Mouse (Mus musculus) lung, embryonic 15.5 days (tissue): ENCODE data around the gene Lsg1. TPM values are rescaled to one million over a fixed set of nuclear protein-coding genes. Genes with fewer than 3 reads are reported as not detected.

Experiments
- ATAC-seq: fragments of 200-750 bp; cut with Nextera tagmentation; 2 replicates; pipeline ENCODE4 v1.8.0; 2017; ENCODE audit warnings: moderate number of reproducible peaks, borderline replicate concordance; ENCODE audit not compliant: low FRiP score, low TSS enrichment; ENCODE audit errors: extremely low read depth
- H3K27ac ChIP-seq: fragments of 300-500 bp; sonication (generic); 2 replicates; pipeline ENCODE4 v1.5.1; 2015; ENCODE audit warnings: moderate library complexity, mild to moderate bottlenecking, inconsistent platforms
- H3K27me3 ChIP-seq: fragments of 300-500 bp; sonication (generic); 2 replicates; pipeline ENCODE4 v1.6.1; 2015; ENCODE audit warnings: inconsistent platforms
- H3K36me3 ChIP-seq: fragments of 300-500 bp; sonication (generic); 2 replicates; pipeline ENCODE4 v1.6.1; 2015; ENCODE audit warnings: inconsistent platforms
- H3K4me1 ChIP-seq: fragments of 300-500 bp; sonication (generic); 2 replicates; pipeline ENCODE4 v1.6.1; 2015; ENCODE audit warnings: inconsistent platforms
- H3K4me2 ChIP-seq: fragments of 300-500 bp; sonication (generic); 2 replicates; pipeline ENCODE4 v1.6.1; 2015; ENCODE audit warnings: inconsistent platforms, mild to moderate bottlenecking, moderate library complexity
- H3K4me3 ChIP-seq: fragments of 300-500 bp; sonication (generic); 2 replicates; pipeline ENCODE4 v1.5.1; 2015; ENCODE audit warnings: mild to moderate bottlenecking, inconsistent platforms
- H3K9ac ChIP-seq: fragments of 300-500 bp; sonication (generic); 2 replicates; pipeline ENCODE4 v1.6.1; 2015; ENCODE audit warnings: inconsistent platforms
- H3K9me3 ChIP-seq: fragments of 300-500 bp; sonication (generic); 2 replicates; pipeline ENCODE4 v1.6.1; 2016; ENCODE audit warnings: inconsistent platforms
- WGBS: fragments of 180-500 bp; shearing (Covaris S2); methylation state at CpG from one replicate; pipeline ENCODE4 v1.1.7; 2015; 5-methylcytosine and 5-hydroxymethylcytosine counted together
- polyA plus RNA-seq: library from polyadenylated mRNA; unstranded; fragments of >200 nt; fragmentation: Nextera tagmentation; extraction: Ambion mirVana; gene quantifications from 2 replicates; pipeline ENCODE4 v1.2.1, GENCODE M21; 2015

Gene Lsg1
- polyA plus RNA-seq, 1 experiment from 2014 or later = 69.2 TPM

DNA sequence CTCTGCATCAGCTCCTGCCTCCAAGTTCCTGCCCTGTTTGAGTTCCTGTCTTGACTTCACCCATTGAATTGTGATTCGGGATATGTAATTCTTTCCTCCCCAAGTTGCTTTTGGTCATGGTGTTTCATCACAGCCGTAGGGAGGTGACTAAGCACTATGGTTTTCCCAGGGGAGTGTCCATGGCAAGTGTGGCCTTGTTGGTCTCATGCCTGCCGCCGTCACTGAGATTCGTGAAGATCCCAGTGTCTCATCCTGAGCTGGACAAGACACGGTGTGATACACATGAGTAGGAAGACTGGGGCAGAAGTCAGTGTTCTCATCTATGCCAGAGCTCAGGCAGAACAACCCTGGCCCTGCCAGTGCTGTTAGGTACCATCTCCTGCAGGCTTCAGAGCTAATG lies 62.9 kb downstream of the Lsg1 start:
- Histone ChIP-seq H3K4me3 (no peak overlapping the region), H3K9ac (no peak overlapping the region), H3K36me3 (peaks cover 12% of the 10 kb centered on the region), H3K27me3 (no peaks in the 10 kb centered on the region), H3K4me1 (peaks cover 6% of the 10 kb centered on the region; the same call in 1 of the 2 replicates), H3K27ac (no peak overlapping the region), H3K9me3 (no peaks in the 10 kb centered on the region), H3K4me2 (no peak overlapping the region)
- WGBS = 90% methylated on average over 6 of the region's 6 CpGs
- no peak for ATAC-seq

DNA sequence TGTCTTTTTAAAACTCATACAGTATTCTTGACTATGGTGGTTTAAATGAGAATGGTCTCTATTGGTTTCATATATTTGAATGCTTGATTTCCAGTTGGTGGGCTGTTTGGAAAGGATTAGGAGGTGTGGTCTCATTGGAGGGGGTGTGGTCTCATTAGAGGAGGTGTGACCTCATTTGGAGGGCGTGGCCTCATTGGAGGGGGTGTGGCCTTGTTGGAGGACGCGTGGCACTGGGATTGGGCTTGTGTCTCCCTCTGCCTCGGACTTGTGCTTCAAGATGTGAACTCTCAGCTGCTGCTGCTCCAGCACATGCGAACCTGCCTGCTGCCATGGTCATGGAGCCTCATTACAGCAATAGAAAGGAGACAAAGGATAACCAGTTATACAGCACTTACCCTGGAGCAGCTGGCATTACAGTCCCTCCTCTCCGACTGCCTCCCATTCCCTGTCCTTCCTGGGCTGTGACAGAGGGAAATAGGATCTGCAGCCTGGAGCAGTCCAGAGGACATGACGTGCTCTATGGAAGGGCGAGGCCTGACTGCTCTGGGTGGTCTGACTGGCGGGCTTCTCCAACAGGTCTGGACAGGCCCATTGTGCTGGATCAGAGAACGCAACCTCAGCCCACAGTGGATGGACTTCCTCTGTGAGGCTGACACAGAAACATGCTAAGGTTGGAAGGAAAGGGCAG lies 65.0 kb downstream of the Lsg1 start:
- H3K27me3 ChIP-seq = no peaks in the 10 kb centered on the region
- H3K4me1 ChIP-seq = peaks cover 12% of the 10 kb centered on the region
- H3K9ac ChIP-seq = no peak overlapping the region
- H3K4me2 ChIP-seq = no peak overlapping the region
- H3K9me3 ChIP-seq = no peaks in the 10 kb centered on the region
- ATAC-seq = no peak
- 73% methylated on average over 10 of the region's 10 CpGs for WGBS
- no peak overlapping the region for H3K27ac ChIP-seq
- H3K36me3 ChIP-seq = peaks cover 9% of the 10 kb centered on the region
- H3K4me3 ChIP-seq = no peak overlapping the region

DNA sequence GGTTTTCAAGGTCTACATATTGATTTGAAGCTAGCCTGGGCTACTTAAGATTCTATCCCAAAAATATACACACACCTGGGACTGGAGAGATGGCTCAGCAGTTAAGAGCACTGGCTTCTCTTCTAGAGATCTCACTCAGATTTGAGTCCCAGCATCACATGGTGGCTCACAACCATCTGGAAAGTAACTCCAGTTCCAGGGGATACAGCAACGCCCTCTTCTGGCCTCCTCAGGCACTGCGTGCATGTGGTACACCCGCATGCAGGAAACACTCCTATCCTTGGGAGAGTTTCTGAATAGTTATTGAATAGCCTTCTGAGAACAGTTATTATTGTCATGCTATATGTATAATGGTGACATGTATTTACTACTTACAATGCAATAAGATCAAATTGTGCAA lies 66.2 kb downstream of the Lsg1 start:
- no peak overlapping the region for H3K4me3 ChIP-seq
- H3K36me3 ChIP-seq = peaks cover 9% of the 10 kb centered on the region
- H3K4me1 ChIP-seq = peaks cover 12% of the 10 kb centered on the region
- no peak for ATAC-seq
- WGBS = 60% methylated on average over 3 of the region's 3 CpGs
- no peaks in the 10 kb centered on the region for H3K27me3 ChIP-seq
- no peak overlapping the region for H3K9ac ChIP-seq
- no peaks in the 10 kb centered on the region for H3K9me3 ChIP-seq
- no peak overlapping the region for H3K27ac ChIP-seq
- no peak overlapping the region for H3K4me2 ChIP-seq

DNA sequence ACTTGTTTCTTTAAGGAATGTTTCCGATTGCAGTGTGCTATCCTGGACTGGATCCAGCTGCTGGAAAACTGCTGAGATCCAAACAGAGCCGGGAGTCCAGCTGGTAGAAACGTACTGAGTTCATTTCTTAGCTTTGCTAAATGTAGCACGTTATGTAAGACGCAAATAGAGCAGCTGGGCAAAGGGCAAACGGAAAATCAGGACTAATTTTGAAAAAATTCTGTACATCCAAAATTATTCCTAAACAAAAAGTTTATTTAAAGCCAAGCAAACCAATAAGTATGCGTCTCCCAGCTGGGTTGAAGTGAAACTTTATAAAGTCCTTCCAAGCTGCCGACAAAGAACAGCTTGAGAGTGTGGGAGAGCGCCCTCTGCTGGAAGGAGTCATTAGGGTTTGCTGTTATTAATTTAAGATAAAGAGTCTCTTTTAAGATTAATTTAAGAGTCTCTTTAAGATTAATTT lies 67.0 kb downstream of the Lsg1 start:
- Histone ChIP-seq H3K4me2 (peak overlapping the region; percentile 45), H3K4me1 (peaks cover 12% of the 10 kb centered on the region), H3K9me3 (no peaks in the 10 kb centered on the region), H3K36me3 (peaks cover 9% of the 10 kb centered on the region; the same call in 1 of the 2 replicates), H3K27ac (no peak overlapping the region; the same call in 1 of the 2 replicates), H3K9ac (no peak overlapping the region), H3K4me3 (peak overlapping the region; percentile 21), H3K27me3 (no peaks in the 10 kb centered on the region)
- ATAC-seq = peak; percentile 29; the same call in 1 of the 2 replicates
- 12% methylated on average over 9 of the region's 9 CpGs for WGBS

DNA sequence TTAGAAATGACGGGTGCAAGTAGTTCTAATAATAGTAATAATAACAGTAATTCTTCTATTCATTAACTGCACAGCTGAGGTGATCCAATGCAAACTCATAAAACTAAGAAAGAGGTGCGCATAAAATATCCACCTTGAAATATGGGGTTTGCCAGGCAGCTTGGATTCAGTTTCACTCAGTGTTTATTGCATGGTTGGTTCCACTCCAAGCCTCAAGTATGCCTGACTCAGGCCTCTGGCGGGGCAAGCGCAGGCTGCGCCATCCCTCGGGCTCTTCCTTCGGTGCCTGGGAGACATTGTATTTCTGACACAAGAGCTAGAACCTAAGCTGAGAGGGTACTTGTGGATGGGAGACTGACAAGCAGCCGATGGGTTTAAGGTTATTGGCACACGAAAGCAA lies 68.8 kb downstream of the Lsg1 start:
- no peak overlapping the region for H3K4me3 ChIP-seq
- H3K4me1 ChIP-seq = peaks cover 14% of the 10 kb centered on the region
- H3K27ac ChIP-seq = no peak overlapping the region
- no peak overlapping the region for H3K9ac ChIP-seq
- no peak for ATAC-seq
- no peaks in the 10 kb centered on the region for H3K27me3 ChIP-seq
- 62% methylated on average over 9 of the region's 9 CpGs for WGBS
- no peak overlapping the region for H3K4me2 ChIP-seq
- peaks cover 6% of the 10 kb centered on the region; the same call in 1 of the 2 replicates for H3K36me3 ChIP-seq
- H3K9me3 ChIP-seq = no peaks in the 10 kb centered on the region

DNA sequence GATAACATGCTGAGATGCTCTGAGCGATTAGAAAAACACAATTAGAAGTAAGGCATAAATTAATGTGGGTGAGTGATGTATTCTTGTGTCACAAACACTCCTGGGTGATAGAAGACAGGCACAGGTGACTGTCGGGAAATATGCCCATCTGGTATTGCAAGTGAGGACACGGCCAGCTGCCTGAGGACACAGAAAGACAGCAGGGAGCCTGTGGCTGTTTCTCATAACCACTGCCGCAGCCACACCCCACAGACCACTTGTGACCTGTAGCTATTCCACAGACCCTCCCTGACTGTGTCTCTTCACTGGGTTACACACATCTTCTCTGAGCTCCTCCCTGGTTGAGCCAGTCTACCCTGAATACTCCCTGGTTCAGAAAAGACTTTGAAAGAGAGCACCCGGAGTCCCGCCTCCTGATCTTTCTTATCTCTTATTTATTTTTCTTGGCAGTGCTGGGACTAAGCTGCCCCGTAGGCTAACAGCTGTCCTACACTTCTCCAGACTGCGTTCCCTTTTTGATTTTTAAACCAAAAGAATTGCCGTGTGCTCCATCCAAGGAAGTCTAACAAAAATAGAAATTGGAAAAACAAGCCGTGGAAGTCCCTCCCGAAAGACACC lies 69.6 kb downstream of the Lsg1 start:
- Histone ChIP-seq H3K27me3 (no peaks in the 10 kb centered on the region), H3K27ac (no peak overlapping the region), H3K36me3 (peaks cover 6% of the 10 kb centered on the region; the same call in 1 of the 2 replicates), H3K4me2 (no peak overlapping the region), H3K9ac (no peak overlapping the region), H3K4me3 (no peak overlapping the region), H3K9me3 (no peaks in the 10 kb centered on the region), H3K4me1 (peaks cover 23% of the 10 kb centered on the region)
- peak; percentile 5; the same call in 1 of the 2 replicates for ATAC-seq
- WGBS = 15% methylated on average over 11 of the region's 11 CpGs

DNA sequence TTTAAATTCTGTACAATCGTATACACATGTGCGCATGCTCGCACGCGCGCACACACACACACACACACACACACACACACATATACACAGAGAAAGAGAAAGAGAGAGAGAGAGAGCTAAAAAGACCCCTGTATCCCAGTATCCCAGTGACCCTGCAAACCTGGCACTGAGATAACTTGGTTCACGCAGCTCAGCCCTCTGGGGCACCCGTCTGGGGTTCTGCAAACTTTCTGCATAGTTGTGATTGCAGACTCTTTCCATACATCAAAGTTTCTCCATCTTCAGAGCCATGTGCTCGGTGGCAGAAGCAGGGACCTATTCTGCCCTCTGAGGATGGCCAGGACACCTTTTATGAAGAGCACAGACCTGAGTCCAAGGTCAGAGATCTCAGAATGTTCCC lies 70.4 kb downstream of the Lsg1 start:
- 83% methylated on average over 9 of the region's 9 CpGs for WGBS
- peaks cover 31% of the 10 kb centered on the region for H3K4me1 ChIP-seq
- H3K9me3 ChIP-seq = no peaks in the 10 kb centered on the region
- no peaks in the 10 kb centered on the region for H3K36me3 ChIP-seq
- no peak for ATAC-seq
- H3K27me3 ChIP-seq = no peaks in the 10 kb centered on the region
- H3K9ac ChIP-seq = no peak overlapping the region
- H3K4me3 ChIP-seq = no peak overlapping the region
- H3K27ac ChIP-seq = no peak overlapping the region
- no peak overlapping the region for H3K4me2 ChIP-seq

DNA sequence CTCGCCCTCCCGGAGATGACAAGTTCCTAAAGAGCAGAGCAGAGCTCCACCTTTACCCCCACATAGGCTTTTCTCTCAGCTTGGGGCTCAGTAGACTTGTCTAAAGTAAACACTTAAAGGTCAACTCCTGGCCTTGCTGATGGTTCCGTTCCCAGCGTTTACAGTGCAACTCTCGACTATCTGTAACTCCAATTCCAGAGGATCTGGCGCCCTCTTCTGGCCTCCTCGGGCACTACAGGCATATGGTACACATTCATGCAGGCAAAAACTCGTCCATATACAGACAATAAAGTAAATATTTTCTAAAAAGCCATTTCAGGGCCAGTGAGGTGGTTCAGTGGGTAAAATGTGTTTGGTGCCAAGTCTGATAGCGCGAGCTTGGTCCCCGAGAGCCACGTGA lies 72.0 kb downstream of the Lsg1 start:
- Histone ChIP-seq H3K4me3 (no peak overlapping the region), H3K27me3 (no peaks in the 10 kb centered on the region), H3K9me3 (no peaks in the 10 kb centered on the region), H3K4me2 (no peak overlapping the region), H3K4me1 (peaks cover 41% of the 10 kb centered on the region), H3K27ac (no peak overlapping the region), H3K36me3 (no peaks in the 10 kb centered on the region), H3K9ac (no peak overlapping the region)
- ATAC-seq = no peak
- WGBS = 64% methylated on average over 12 of the region's 12 CpGs

DNA sequence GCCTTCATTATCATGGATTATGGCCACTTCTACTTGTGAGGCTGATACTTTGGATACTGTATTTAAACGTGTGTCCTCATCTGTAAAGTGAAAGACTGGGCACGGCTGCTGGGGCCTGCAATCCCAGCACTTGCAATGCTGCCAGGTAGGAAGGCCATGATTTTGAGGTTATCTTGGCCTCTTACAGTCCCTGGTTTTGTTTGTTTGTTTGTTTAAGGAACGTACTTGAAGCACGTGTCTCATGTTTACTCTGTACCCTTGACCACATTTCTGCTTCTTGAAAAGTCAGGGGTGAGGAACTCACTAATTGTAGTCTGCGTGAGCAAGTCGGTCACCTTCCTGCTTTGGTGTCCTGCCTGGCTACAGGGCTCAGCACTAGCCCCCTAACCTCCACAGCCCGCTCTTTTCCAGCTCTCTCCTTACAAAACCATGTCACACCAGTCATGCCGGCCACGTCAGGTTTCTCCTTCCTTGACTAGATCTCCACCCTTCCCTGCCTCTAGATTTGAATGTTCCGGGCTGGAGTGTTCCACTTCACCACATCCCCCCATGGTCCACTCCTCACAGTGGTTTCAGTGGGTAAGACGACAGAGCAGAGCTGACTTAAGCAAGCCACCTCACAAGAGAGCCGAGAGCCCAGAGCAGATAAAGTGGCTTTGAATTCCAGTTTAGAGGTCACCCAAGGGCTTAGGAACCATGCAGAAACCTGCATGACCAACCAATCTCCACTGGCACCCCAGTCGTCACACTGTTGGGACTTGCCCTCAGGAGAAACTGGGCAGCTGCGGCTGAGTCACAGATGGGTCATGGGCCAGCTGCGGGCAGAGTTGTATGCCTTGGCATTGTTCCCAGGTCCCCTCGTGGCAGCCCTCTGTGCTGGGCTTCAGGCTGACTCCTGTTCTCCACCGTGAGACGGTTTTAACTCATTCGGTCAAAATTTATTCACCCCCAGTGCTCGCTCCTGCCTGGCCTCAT lies 74.1 kb downstream of the Lsg1 start:
- 46% methylated on average over 20 of the region's 20 CpGs for WGBS
- no peaks in the 10 kb centered on the region for H3K9me3 ChIP-seq
- peaks cover 41% of the 10 kb centered on the region for H3K4me1 ChIP-seq

DNA sequence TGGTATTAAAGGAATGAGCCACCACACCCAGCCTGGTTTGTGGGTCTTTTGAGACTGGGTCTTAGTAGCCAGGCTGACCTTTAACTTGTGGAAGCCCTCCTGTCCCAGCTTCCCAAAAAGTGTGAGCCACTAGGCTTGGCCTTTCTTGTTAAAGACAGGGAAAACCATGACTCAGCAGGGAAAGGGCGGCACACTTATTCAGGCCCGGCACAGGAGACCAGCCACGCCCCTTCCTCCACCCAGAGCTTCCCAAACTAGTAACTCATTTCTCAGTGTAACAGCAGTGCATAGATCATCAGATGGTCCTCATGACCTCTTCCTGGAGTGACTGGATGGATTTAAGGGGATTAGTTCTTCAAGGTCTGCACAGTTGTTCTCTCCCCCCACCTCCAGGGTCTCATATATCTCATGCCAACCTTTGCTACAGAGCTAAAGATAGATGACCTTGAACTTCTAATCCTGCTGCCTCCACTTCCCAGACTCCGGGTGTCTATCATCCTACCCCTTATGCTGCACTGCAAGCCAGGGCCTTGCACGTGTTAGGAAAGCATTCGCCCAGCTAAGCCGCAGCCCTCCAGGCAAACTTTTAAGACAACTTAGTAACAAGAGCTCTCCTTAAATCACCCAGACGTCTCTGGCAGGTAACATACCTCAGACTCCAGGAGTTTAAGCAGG lies 74.9 kb downstream of the Lsg1 start:
- Histone ChIP-seq H3K27me3 (no peaks in the 10 kb centered on the region), H3K27ac (peak overlapping the region; percentile 56; the same call in 1 of the 2 replicates), H3K4me1 (peaks cover 35% of the 10 kb centered on the region), H3K4me2 (no peak overlapping the region), H3K9me3 (no peaks in the 10 kb centered on the region), H3K9ac (no peak overlapping the region), H3K4me3 (no peak overlapping the region), H3K36me3 (no peaks in the 10 kb centered on the region)
- WGBS = 46% methylated on average over 8 of the region's 8 CpGs
- no peak for ATAC-seq

More for the DNA sequence above, 74.1 kb downstream of the Lsg1 start:
- no peak overlapping the region for H3K9ac ChIP-seq
- peak overlapping the region; percentile 56 for H3K27ac ChIP-seq
- no peaks in the 10 kb centered on the region for H3K27me3 ChIP-seq
- no peak overlapping the region for H3K4me3 ChIP-seq
- no peak overlapping the region for H3K4me2 ChIP-seq
- ATAC-seq = no peak
- no peaks in the 10 kb centered on the region for H3K36me3 ChIP-seq
